Mouse (Mus musculus): ENCODE data around the gene Sf3a1. TPM values are rescaled to one million over a fixed set of nuclear protein-coding genes. Genes with fewer than 3 reads are reported as not detected.

Sf3a1 gene
- total RNA-seq, 2 experiments from 2014 or later: 43.6 to 60.1 TPM

DNA sequence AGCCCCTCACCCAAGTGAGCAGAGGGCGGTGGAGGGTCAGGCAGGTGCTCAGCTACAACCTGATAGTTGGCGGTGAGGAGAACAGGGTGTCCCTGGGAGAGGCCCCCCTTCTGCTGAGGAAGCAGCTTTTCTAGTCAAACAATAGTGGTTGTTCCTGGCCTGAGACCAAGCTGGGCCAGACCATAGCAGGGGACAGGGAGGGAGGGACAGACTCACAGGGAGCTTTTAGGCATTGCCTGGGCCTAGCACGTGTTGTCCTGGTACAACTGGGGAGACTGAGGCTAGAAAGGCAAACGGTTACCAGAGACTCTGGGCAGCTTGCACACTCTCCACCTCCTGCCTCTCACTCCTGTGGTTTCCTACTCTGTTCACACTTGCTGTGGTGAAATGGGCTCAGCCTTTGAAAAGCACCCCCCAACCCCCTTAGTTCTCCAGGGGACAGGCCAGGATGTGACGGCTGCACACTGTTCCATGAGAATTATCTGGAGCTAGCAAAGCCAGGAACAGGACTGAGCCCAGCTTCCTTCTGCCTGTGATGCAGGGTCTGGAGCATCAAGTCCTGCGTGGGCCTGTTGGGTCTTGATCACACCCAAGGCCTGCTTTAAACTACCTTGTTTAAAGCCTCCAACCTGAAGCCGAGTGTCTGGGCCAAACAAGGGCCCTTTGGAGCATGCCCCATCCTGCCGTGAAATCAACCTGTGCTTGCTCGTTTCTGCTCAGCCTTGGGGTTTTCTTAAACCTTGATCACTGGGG is 56.3 kb downstream of the Sf3a1 start:
- peak; percentile 52 to 59 for DNase-seq

DNA sequence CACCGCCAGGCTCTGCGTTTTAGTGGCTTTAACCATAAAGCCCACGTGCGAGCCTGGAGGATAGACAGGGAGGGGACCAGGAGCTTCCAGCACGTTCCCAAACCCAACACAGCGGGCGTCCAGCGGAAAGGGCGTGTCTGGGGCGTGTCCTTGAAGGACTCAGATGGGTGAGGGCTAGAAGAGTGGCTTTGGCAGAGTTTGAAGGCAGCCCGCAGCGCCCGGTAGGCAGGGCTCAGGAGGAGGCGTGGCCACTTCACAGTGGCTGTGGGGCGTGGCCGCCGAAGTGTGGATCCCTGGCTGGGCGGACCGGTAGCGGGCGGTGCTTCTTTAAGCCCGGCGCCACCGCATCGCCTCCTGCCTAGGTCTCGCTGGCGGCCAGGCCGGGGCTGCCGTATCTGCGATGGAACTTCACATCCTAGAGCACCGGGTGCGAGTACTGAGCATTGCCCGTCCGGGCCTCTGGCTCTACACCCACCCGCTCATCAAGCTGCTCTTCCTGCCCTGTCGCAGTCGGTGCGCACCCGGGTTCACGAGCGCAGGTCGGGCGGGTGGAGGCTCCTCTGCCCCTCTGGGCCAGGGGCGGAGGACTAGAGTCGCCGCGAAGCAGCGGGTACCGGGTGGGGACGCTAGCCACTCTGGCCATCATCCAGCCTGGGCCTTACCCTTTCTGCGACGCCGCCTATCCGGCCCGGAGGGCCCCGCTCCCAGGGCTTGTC is 57.9 kb downstream of the Sf3a1 start, which contains the start of gene Castor1:
TSS of gene Castor1 (plus strand) at position 312 of the 716 bp plus-strand sequence.
- peak; percentile 95 for DNase-seq

DNA sequence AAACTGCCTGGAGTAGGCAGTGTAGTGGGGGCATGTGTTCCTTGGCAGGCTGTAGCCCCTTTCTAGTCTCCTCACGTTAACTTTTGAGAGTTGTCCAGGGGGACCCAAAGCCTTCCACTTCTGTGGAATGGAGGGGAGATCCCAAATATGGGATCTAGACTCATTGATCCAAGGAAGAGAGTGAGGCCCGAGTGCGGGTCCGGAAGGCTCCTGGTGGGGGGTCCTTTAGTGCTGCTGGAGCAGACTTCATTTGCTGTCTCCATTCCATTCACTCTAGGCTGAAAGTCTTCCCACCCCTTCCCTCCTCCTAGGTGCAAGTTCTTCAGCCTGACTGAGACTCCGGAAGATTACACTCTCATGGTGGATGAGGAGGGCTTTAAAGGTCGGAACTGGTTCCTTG is 58.5 kb downstream of the Sf3a1 start:
- no peak for DNase-seq

DNA sequence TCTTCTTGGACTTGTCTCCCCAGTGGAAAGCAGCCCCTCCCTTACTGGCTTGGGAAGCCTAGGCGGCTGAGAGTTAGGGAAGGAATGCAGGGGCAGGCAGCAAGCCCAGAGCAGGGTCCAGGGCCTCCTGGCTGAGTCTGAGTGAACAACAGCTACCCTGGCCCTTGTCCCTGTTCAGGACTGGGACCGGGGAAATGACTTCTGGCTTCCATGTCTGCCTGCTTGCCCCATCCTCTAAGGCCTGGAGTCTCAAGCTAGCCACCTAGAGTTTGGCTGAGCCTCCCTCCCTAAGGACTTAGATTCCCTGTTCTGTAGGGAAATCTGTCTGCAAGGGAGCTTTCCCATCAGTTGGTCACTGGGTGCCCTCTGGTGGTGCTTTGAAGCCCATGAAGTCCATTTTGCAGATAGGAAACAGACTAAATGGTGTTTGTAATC is 59.2 kb downstream of the Sf3a1 start:
- DNase-seq: peak; percentile 80 to 87

DNA sequence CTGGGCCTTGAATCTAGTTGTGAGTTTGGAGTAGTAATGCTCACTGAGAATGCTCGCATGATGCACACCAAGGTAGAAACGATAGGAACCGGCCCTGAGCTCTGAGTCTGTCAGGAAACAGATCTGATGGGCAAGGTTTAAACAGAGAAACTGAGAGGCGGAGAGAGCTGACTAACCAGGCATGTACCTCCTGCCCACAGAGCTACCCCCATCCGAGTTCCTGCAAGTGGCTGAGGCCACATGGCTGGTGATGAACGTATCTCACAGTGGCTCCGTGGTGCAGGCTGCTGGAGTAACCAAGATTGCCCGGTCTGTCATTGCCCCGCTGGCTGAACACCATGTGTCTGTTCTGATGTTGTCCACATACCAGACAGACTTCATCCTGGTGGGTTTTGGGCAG is 59.8 kb downstream of the Sf3a1 start:
- no peak for DNase-seq

DNA sequence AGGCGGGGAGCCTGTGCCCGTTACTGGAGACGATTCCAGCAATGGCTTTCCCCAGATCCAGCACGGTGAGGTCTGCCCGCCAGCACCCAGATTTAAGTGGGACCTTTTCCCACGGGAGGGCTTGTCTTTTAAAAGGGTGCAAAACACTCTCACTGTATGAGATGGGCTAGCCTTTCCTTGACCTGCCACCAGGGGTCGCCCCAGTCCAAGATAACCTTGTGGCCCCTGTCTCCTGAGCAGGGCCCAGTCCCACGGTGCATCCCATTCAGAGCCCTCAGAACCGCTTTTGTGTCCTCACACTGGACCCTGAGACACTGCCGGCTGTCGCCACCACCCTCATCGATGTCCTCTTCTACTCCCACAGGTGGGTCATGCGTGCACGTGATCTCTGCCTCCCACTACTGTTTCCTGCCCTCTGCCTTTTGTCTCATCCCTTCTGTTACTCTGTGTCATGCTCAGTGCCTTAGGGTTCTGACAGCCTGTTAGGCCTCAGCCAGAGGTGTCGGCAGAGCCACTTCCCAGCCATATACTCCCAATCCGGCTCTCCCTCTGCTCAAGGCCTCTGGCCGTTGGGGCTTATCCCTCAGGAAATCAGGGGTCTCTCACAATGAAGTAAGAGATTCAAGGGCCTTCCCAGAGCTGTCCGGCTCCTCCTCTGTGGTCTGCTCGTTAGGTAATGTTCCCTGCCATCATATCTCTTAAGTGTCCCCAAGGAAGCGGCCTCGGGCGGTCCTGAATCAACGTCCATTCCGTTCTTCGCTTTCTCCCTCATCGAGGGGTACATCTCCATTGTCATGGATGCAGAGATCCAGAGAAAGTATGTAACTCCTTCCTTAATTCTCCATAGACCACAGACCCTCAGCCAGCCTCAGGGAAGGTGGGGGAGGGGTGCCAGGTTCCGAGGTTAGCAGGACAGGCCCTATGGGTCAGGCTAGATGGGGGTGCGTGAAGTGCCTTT is 60.6 kb downstream of the Sf3a1 start:
- peak; percentile 87 to 91 for DNase-seq

DNA sequence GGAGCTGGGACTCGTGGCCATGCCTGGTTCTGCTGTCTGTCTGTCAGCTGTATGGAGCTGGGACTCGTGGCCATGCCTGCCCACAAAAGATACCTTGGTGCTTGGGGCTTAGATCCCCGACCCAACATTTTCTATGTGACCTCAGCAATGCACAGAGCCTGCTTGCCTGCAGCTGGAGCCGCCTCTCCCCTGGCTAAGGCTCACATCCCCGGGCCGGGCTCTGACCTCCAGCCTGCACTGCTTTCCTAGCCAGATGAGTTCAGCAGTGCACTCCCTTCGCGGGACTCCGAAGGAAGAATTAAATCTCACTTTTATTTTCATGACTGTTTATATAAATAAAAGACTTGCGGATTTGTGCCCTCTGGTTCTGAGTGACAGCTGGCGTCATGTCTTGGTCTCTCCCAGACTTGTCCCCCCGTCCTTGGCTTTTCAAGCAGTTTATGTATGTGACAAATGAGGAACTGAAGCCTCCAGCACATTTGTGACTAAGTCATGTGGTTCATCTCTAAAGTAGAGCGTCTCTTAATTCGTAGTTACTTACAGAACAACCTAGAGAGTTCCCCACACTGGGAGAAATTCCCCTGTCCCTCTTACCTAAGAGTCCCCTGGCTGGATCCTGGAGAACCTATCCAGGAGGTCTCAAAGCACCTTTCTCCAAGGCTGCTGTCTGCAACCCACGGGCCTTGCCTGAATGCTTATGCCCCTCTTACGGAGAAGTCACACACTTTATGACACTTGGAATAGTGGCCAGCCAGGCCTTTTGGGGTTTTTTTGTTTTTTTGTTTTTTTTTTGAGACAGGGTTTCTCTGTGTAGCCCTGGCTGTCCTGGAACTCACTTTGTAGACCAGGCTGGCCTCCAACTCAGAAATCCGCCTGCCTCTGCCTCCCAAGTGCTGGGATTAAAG is 62.1 kb downstream of the Sf3a1 start:
- DNase-seq: no peak

DNA sequence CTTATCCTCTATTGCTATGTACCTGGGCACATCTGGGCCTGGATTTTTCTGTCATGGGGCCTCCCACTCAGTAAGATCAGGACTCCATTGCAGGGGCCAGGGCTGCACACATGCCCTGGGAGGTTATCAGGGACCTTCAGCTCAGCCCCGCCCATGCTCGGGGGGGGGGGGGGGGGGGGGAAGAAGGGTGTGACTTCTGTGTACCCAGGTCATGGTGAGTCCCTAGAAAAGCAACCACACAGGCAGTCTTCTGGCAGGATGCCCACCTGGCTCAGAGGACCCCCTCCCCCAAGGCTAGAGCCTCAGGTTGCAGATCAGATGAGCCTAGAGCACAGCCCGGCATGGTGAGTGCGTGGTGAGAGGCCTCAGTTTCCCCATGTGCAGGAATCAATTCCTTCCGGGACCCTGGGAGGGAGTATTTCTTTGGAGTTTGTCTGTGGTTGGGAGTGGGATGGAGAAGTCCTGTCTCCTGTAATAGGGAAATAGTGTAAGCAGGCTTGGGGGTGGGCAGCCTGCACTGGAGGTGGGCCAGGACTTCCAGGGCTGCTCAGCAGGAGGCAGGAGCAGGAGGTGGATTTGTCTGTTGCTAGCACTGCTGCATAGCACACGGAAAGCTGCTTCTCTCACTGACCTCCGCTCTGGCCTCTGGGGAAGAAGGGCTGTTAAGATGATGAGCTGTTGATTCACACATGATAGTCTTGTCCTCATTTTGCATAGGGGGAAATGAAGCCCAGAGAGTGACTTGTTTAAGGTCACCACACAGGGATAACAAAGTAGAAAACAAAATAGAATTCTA is 63.4 kb downstream of the Sf3a1 start:
- DNase-seq: no peak

DNA sequence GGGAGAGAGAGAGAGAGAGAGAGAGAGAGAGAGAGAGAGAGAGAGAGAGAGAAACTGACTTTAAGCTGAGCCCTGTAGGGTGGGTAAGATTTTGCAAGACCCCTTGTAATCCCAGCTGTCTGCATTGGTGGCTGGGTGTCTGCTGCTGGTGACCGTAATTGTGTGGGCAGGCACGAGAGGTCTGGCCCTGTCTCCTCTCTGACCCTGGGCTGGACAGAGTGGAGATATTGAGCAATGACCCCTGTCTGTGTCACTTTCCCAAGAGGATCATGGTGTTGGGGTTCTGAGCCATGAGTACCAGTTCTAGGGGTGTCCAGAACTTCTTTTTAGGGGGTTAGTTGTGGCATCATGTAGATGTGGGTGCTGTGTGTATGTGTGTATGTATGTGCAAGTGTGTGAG is 64.1 kb downstream of the Sf3a1 start:
- peak in 1 of 2 experiments; percentile 54 for DNase-seq

DNA sequence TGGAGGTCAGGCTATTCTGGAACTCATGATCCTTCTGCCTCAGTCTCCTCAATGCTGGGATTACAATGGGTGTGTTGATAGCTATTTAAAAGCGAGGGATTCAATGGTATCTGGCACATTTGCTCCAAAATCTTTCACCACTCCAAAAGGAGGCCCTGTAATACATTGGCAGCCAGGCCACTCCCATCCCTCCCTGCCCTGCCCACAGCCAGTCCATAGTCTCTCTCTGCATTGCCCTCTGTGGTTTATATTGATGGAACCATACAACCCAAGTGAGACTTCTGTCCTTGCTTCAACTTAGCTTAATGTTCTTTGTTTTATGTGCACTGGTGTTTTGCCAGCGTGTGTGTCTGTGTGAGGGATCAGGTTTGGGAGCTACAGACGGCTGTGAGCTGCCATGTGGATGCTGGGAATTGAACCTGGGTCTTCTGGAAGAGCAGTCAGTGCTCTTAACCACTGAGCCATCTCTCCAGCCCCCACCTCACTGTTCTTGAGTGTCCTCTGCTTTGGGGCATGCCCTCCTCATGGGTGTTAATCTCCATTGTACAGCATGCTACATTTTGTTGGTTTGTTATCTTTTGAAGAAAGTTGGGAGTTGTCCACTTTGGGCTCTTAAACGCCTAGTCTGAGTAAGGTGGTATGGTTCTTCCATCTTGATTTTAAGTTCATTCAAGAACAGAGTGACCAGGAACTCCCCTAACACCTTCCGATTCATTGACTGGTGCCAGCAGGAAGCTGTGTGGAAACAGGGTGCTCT is 66.6 kb downstream of the Sf3a1 start:
- no peak for DNase-seq

DNA sequence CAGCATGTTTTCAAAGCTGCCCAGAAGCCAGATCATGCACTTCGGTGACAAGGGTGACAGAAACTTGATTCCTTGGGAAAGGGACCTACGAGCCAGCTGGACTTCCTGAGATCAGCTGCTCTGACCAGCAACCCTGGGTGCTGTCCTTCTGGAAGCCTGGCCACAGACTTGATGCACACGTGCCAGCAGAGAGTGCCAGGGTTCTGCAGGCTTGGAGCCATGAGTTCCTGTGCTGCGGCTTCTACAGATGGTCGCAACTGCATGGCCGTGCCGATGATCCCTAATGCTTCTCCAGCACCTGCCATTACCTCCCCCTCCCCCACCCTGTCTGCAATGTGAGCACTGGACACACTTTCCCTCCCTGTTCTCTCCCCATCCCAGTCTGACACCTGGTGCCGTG is 68.3 kb downstream of the Sf3a1 start:
- DNase-seq: peak; percentile 55 to 76

DNA sequence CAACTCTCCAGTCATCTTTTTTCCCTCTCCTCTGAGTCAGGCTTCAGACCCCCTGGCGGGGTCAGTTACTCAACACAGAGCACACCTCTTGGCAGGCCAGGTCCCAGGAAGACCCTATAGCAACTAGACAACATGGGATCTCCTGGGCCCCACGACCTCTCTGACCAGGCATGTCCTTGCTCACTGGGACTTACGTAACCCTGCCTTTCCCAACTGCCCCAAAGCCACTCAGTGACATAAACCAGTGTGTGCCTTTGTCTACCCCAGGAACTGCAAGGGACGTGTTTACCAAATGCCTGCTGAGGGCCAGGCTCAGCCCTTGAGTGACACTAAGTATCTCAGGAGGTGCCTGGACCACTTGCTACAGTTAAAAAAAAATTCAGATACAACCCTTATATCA is 69.7 kb downstream of the Sf3a1 start:
- peak in 1 of 2 experiments; percentile 43 for DNase-seq

DNA sequence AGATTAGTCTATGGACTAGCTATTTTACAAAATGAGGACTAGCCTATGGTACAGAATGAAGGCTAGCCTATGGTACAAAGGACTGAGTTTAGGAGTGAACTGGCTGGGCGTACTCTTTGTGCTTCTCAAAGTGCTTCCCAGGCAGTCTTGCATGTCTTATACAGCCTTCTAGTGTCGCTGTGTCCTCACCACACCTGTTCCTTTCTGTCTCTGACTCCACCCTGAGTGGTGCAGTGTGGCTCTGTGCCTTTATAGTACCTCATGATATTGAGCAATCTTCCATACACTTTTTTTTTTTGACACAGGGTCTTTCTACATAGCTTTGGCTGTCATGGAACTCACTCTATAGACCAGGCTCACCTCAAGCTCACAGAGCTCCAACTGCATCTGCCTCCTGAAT is 71.3 kb downstream of the Sf3a1 start:
- DNase-seq: no peak

Small RNAs within 50 kb of the gene (microRNA-seq; reads per million reads assigned to microRNA genes)
- 1.7 reads per million for gene Mir3060

Other genes starting within 250 kb of the Sf3a1 start
- gene Slc35e4, start 245.7 kb upstream of the Sf3a1 start, total RNA-seq (2021): 1 to 10 TPM; 5.5 to 7.2 TPM
- gene Tcn2, start 228.2 kb upstream of the Sf3a1 start, total RNA-seq (2021): 100 to 1,000 TPM; 131 to 132 TPM
- 10 to 100 TPM; 62.0 to 64.2 TPM for gene Pes1, start 196.4 kb upstream of the Sf3a1 start, total RNA-seq (2021)
- not detected for gene 4930556J24Rik, start 183.6 kb upstream of the Sf3a1 start, total RNA-seq (2021)
- under 1 TPM in 1 of 2 experiments, not detected in 1; 0.20 TPM for gene Gal3st1, start 176.7 kb upstream of the Sf3a1 start, total RNA-seq (2021)
- 1 to 10 TPM; 1.7 to 6.7 TPM for gene Sec14l4, start 128.9 kb upstream of the Sf3a1 start, total RNA-seq (2021)
- not detected for gene Sec14l3, start 95.5 kb upstream of the Sf3a1 start, total RNA-seq (2021)
- 10 to 100 TPM; 22.2 to 22.3 TPM for gene Mtfp1, start 64.9 kb upstream of the Sf3a1 start, total RNA-seq (2021)
- 1 to 10 TPM; 1.3 to 1.5 TPM for gene Sec14l2, start 36.9 kb upstream of the Sf3a1 start, total RNA-seq (2021)
- gene Rnf215, start 25.1 kb upstream of the Sf3a1 start, total RNA-seq (2021): 10 to 100 TPM; 24.7 to 24.9 TPM
- 10 to 100 TPM in 1 of 2 experiments, 1 to 10 TPM in 1; 7.3 to 11.6 TPM for gene Ccdc157, start 57 bp upstream of the Sf3a1 start, total RNA-seq (2021)
- gene Tbc1d10a, start 26.4 kb downstream of the Sf3a1 start, total RNA-seq (2021): 10 to 100 TPM; 14.6 to 24.3 TPM
- gene Castor1, start 57.9 kb downstream of the Sf3a1 start, total RNA-seq (2021): 1 to 10 TPM; 4.0 to 4.6 TPM
- under 1 TPM in 1 of 2 experiments, not detected in 1; 0.26 TPM for gene Osm, start 76.1 kb downstream of the Sf3a1 start, total RNA-seq (2021)
- under 1 TPM; 0.10 to 0.56 TPM for gene Lif, start 97.2 kb downstream of the Sf3a1 start, total RNA-seq (2021)

All from adrenal gland, postnatal 36 days (tissue).